Mouse (Mus musculus): ENCODE measurements around the gene Lrriq4. TPM values are rescaled to one million over a fixed set of nuclear protein-coding genes. Genes with fewer than 3 reads are reported as not detected.

The Lrriq4 gene
- not detected for polyA plus RNA-seq (2014; fragmentation: Illumina TruSeq; extraction: RNeasy Lipid Tissue Mini Kit (QIAGEN cat#74804); ENCODE audit: low read depth, low replicate concordance)

GRCm38 (mm10) chr3:30644207-30644606, at the start of gene Lrriq4:
Gene Lrriq4 (plus strand): TSS chr3:30644507.

GRCm38 (mm10) chr3:30599711-30600545, 44.4 kb upstream of the Lrriq4 start, which contains the start of gene Actrt3:
Gene Actrt3 (minus strand): TSS chr3:30599939.

GRCm38 (mm10) chr3:30602065-30602739, 42.1 kb upstream of the Lrriq4 start, which contains the start of gene Mynn:
Gene Mynn (plus strand): TSS chr3:30602065.

GRCm38 (mm10) chr3:30647440-30648090, 3.3 kb downstream of the Lrriq4 start, which contains the start of gene Lrrc34:
Gene Lrrc34 (minus strand): TSS chr3:30647869.

GRCm38 (mm10) chr3:30699711-30700505, 55.6 kb downstream of the Lrriq4 start, which contains the start of gene Lrrc31:
Gene Lrrc31 (minus strand): TSS chr3:30699843.

Other genes with a start within 250 kb of the Lrriq4 start
- 4.0 TPM for gene Mecom, start 96.5 kb upstream of the Lrriq4 start, polyA plus RNA-seq (2014; fragmentation: Illumina TruSeq; extraction: RNeasy Lipid Tissue Mini Kit (QIAGEN cat#74804); ENCODE audit: low read depth, low replicate concordance)
- gene Actrt3, start 44.6 kb upstream of the Lrriq4 start, polyA plus RNA-seq (2014; fragmentation: Illumina TruSeq; extraction: RNeasy Lipid Tissue Mini Kit (QIAGEN cat#74804); ENCODE audit: low read depth, low replicate concordance) = not detected
- 37.4 TPM for gene Mynn, start 42.4 kb upstream of the Lrriq4 start, polyA plus RNA-seq (2014; fragmentation: Illumina TruSeq; extraction: RNeasy Lipid Tissue Mini Kit (QIAGEN cat#74804); ENCODE audit: low read depth, low replicate concordance)
- not detected for gene Lrrc34, start 3.4 kb downstream of the Lrriq4 start, polyA plus RNA-seq (2014; fragmentation: Illumina TruSeq; extraction: RNeasy Lipid Tissue Mini Kit (QIAGEN cat#74804); ENCODE audit: low read depth, low replicate concordance)
- gene Lrrc31, start 55.3 kb downstream of the Lrriq4 start, polyA plus RNA-seq (2014; fragmentation: Illumina TruSeq; extraction: RNeasy Lipid Tissue Mini Kit (QIAGEN cat#74804); ENCODE audit: low read depth, low replicate concordance) = not detected
- gene Samd7, start 101.8 kb downstream of the Lrriq4 start, polyA plus RNA-seq (2014; fragmentation: Illumina TruSeq; extraction: RNeasy Lipid Tissue Mini Kit (QIAGEN cat#74804); ENCODE audit: low read depth, low replicate concordance) = not detected
- 340 TPM for gene Sec62, start 148.4 kb downstream of the Lrriq4 start, polyA plus RNA-seq (2014; fragmentation: Illumina TruSeq; extraction: RNeasy Lipid Tissue Mini Kit (QIAGEN cat#74804); ENCODE audit: low read depth, low replicate concordance)
- gene Gpr160, start 211.4 kb downstream of the Lrriq4 start, polyA plus RNA-seq (2014; fragmentation: Illumina TruSeq; extraction: RNeasy Lipid Tissue Mini Kit (QIAGEN cat#74804); ENCODE audit: low read depth, low replicate concordance) = 2.1 TPM

All from adrenal gland, adult 10 weeks (tissue).